Mouse (Mus musculus): Measurements from ENCODE around the gene Hip1r. TPM values are rescaled to one million over a fixed set of nuclear protein-coding genes. Genes with fewer than 3 reads are reported as not detected.

Hip1r gene
- total and polyA plus RNA-seq, 2 experiments from 2014 or later: 32.6 to 46.9 TPM

DNA sequence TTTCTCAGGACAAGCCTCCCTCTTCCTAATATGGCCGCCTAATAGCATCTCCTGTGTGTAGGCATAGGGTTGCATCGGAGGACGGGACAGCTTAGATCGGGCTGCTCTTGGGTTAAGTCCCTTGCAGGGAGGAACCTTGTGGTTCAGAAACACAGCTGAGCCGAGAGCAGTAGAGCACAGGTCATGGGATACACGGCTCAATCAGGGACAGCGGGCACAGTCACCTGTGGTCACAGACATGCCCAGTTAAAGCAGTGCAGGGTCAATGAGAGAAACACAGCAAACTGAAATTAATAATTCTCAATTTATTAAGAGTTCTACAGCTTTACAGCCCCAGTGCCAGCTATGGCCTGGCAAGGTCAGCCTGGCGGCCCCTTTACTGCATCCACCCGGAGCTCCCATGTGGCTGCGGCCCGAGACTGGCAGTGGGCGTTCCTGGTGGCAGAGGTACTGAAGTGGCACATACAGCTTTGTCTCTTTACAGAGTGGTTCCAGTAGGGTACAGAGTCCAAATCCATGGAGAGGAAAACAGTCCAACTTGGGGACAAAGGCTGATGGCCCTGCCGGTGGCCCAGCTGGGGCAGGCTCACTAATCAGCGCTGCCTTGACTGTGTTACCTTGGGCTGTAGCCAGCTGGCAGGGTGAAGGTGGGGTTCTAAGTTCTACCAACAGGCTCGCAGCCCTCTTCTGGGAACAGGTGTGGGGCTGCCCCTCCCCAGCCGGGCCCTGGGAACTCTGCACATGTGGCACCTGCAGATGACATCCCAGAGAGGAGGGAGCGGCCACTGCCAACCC is 31.1 kb downstream of the Hip1r start:
- Histone ChIP-seq H3K9ac (replicated peaks; ENCODE audit: low read length) (no peak overlapping the region), H3K4me2 (ENCODE audit: low read depth, low read length) (no peak overlapping the region), H3K27ac (peak overlapping the region; percentile 58), H3K9me3 (ENCODE audit: low read length) (no peaks in the 10 kb centered on the region), H3K27me3 (ENCODE audit: insufficient read depth, low read length) (no peaks in the 10 kb centered on the region), H3K4me3 (ENCODE audit: low read length) (no peak overlapping the region), H3K4me1 (ENCODE audit: insufficient read depth, low read length) (peaks cover 10% of the 10 kb centered on the region; the same call in 1 of the 2 replicates), H3K36me3 (ENCODE audit: insufficient read depth, low read length) (peaks cover 61% of the 10 kb centered on the region)
- 61% methylated on average over 17 of the region's 17 CpGs for WGBS
- TF ChIP-seq CTCF (IDR thresholded peaks at IDR 0.05; ENCODE audit: low read depth): peak; percentile 11; the same call in 1 of the 2 replicates
- DNase-seq (ENCODE audit: low spot score): peak; percentile 62
- ATAC-seq: 0 out of 2 replicates have a peak, but pooled peaks have one; percentile 5

DNA sequence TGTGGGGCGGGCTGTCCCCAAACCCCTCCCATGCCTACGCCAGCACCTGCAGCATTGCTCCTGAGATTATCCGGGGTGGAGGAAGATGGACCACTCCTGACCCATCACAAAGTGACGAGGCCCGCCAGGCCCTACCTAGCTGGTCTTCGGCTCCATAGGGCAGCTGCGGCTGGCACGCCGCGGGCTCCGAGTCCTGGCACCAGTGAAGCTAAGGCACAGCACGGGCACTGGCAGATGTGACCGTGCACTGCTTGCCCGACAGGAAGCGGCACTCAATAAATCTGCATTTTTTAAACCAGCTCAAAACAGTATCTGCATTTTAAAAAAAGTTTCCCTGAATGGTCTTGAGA is 31.7 kb downstream of the Hip1r start:
- Histone ChIP-seq H3K36me3 (ENCODE audit: insufficient read depth, low read length) (peaks cover 56% of the 10 kb centered on the region), H3K27ac (peak overlapping the region; percentile 58; the same call in 1 of the 2 replicates), H3K9ac (replicated peaks; ENCODE audit: low read length) (no peak overlapping the region), H3K27me3 (ENCODE audit: insufficient read depth, low read length) (no peaks in the 10 kb centered on the region), H3K4me1 (ENCODE audit: insufficient read depth, low read length) (peaks cover 10% of the 10 kb centered on the region; the same call in 1 of the 2 replicates), H3K9me3 (ENCODE audit: low read length) (no peaks in the 10 kb centered on the region), H3K4me3 (ENCODE audit: low read length) (no peak overlapping the region), H3K4me2 (ENCODE audit: low read depth, low read length) (no peak overlapping the region)
- peak; percentile 49 for DNase-seq (ENCODE audit: low spot score)
- 54% methylated on average over 15 of the region's 15 CpGs for WGBS
- no peak for TF ChIP-seq CTCF (IDR thresholded peaks at IDR 0.05; ENCODE audit: low read depth)
- ATAC-seq: no peak

DNA sequence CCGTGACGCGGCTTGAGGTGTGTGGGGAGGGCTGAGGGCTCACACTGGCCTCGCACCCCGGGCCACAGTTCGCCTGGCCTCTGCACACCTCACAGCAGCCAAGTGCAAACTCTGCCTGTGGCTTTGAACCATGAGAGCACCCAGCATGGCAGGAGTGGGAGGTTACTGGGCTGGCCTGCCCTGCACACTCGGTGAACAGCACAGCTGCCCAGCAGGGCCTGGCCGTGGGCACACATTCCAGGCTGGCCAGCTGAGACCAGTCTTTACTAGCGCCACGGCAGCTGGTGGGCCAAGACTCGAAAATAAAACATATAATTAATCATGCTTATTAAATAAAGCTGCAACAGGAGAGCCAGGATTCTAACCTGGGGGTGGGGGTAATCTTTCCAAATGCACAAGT is 32.2 kb downstream of the Hip1r start:
- TF ChIP-seq CTCF (IDR thresholded peaks at IDR 0.05; ENCODE audit: low read depth): no peak
- Histone ChIP-seq H3K9me3 (ENCODE audit: low read length) (no peaks in the 10 kb centered on the region), H3K4me3 (ENCODE audit: low read length) (no peak overlapping the region), H3K4me2 (ENCODE audit: low read depth, low read length) (no peak overlapping the region), H3K36me3 (ENCODE audit: insufficient read depth, low read length) (peaks cover 59% of the 10 kb centered on the region), H3K4me1 (ENCODE audit: insufficient read depth, low read length) (peaks cover 13% of the 10 kb centered on the region; the same call in 1 of the 2 replicates), H3K27ac (peak overlapping the region; percentile 54), H3K27me3 (ENCODE audit: insufficient read depth, low read length) (no peaks in the 10 kb centered on the region), H3K9ac (replicated peaks; ENCODE audit: low read length) (no peak overlapping the region)
- peak; percentile 45 for DNase-seq (ENCODE audit: low spot score)
- 40% methylated on average over 11 of the region's 11 CpGs for WGBS
- no peak for ATAC-seq

DNA sequence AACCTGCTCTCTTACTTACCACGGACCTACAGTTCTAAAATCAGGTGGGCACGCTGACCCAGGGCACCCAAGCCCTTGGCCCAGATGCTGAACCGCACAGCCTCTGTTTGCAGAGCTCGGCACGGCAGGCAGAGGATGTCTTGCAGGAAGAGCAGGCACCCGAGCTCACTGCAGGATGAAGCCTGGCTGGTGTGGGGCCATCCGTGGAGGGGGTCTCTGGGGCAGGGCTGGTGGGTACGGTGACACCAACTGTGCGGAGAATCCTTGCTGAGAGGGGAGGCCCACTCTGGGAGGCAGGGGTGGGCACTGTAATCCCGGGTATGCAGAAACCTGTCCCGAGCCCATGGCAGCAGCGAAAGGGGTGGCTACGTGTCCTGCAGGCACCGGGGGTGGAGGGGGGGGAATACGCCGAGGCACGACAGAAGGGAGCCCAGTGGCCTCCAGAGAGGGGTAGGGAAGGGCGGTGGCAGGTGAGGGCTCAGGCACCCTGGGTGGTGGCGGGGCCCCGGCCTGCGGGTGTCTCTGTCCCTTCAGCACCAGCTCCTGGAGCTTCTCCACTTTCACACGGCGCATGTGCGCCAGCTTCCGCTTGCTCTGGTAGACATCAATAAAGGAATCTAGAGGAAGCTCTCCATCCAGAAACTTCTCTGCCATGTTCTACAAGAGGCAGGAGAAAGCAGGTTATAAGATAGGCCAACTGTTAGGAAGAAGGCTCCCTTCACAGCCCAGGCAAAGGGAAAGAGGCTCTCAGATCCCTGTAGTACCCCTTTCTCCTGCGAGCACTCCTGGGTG is 32.9 kb downstream of the Hip1r start:
- Histone ChIP-seq H3K27ac (peak overlapping the region; percentile 54), H3K4me3 (ENCODE audit: low read length) (no peak overlapping the region), H3K4me2 (ENCODE audit: low read depth, low read length) (no peak overlapping the region), H3K9ac (replicated peaks; ENCODE audit: low read length) (no peak overlapping the region), H3K27me3 (ENCODE audit: insufficient read depth, low read length) (no peaks in the 10 kb centered on the region), H3K4me1 (ENCODE audit: insufficient read depth, low read length) (peaks cover 17% of the 10 kb centered on the region; the same call in 1 of the 2 replicates), H3K36me3 (ENCODE audit: insufficient read depth, low read length) (peaks cover 59% of the 10 kb centered on the region), H3K9me3 (ENCODE audit: low read length) (no peaks in the 10 kb centered on the region)
- ATAC-seq (no peak), DNase-seq (ENCODE audit: low spot score) (no peak)
- no peak for TF ChIP-seq CTCF (IDR thresholded peaks at IDR 0.05; ENCODE audit: low read depth)
- WGBS: 66% methylated on average over 26 of the region's 26 CpGs

DNA sequence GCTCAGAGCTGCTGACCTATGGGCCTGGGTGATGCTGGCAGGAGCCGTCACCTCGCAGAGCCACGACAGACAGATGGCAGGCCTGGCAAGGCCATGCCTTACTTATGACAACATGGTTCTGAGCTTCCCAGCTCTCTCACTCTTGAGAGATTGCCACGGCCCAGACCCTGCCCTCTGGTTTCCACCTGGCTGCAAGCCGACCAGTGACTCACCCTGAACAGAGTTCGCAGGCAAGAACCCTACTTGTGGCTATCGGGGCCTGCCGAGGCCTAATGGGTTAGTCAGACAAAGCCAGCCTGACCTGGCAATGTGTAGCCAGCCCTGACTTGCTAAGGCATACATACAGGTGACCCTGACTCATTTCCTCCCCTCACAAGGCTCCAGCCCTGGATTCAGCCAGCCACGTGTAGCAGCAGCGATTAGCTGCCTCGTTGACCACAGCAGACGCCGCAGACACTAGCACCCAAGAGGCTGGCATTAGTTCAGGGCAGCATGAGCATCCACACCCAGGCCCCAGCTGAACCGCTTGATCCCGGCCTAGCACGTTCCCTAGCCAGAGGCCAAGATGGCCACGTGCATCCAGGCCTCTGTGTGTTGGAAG is 33.6 kb downstream of the Hip1r start:
- TF ChIP-seq CTCF (IDR thresholded peaks at IDR 0.05; ENCODE audit: low read depth): no peak
- WGBS: 63% methylated on average over 17 of the region's 17 CpGs
- Histone ChIP-seq H3K4me1 (ENCODE audit: insufficient read depth, low read length) (peaks cover 21% of the 10 kb centered on the region), H3K36me3 (ENCODE audit: insufficient read depth, low read length) (peaks cover 52% of the 10 kb centered on the region), H3K27me3 (ENCODE audit: insufficient read depth, low read length) (no peaks in the 10 kb centered on the region), H3K27ac (peak overlapping the region; percentile 54; the same call in 1 of the 2 replicates), H3K4me3 (ENCODE audit: low read length) (no peak overlapping the region), H3K4me2 (ENCODE audit: low read depth, low read length) (no peak overlapping the region), H3K9me3 (ENCODE audit: low read length) (no peaks in the 10 kb centered on the region), H3K9ac (replicated peaks; ENCODE audit: low read length) (no peak overlapping the region)
- ATAC-seq: peak; percentile 11; the same call in 1 of the 2 replicates
- peak; percentile 62 for DNase-seq (ENCODE audit: low spot score)

DNA sequence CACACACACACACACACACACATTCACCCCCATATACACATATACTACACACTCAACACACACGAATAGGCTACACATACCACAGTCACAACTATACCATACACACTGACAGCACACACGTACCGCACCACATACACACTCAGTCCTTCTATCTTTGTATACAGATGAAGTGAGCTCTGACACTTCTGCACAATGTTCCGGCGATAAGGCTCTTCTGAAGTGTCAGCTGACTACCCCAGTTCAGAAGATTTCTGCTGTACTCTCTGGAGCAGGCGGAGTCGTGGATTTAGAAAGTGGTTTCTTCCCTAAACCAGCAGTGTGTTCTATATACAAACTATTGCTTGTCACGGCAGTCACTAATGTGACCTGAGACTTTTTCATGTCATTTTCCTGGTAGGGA is 36.6 kb downstream of the Hip1r start:
- DNase-seq (ENCODE audit: low spot score) (no peak), ATAC-seq (no peak)
- H3K36me3 ChIP-seq (ENCODE audit: insufficient read depth, low read length): peaks cover 40% of the 10 kb centered on the region
- H3K4me3 ChIP-seq (ENCODE audit: low read length): no peak overlapping the region
- WGBS: 88% methylated on average over 8 of the region's 8 CpGs
- H3K27me3 ChIP-seq (ENCODE audit: insufficient read depth, low read length): no peaks in the 10 kb centered on the region
- H3K27ac ChIP-seq: 0 out of 2 replicates have a peak overlapping the region, but pooled peaks have one; percentile 82
- H3K4me1 ChIP-seq (ENCODE audit: insufficient read depth, low read length): peaks cover 38% of the 10 kb centered on the region
- no peak for TF ChIP-seq CTCF (IDR thresholded peaks at IDR 0.05; ENCODE audit: low read depth)
- no peak overlapping the region for H3K9ac ChIP-seq (replicated peaks; ENCODE audit: low read length)
- H3K4me2 ChIP-seq (ENCODE audit: low read depth, low read length): no peak overlapping the region
- H3K9me3 ChIP-seq (ENCODE audit: low read length): no peaks in the 10 kb centered on the region

Data from hindbrain, postnatal 0 days (tissue).